Mouse (Mus musculus) myocyte (in vitro differentiated cells): ENCODE data around the gene Fgf14.
"Not testable (repeated sequence)": the region's sequence is repeated elsewhere in the genome, so short reads cannot be mapped to it uniquely, and the experiment has no call there.

Source experiments
- E2F4 ChIP-seq: IDR thresholded peaks from one replicate; pipeline ENCODE4 v1.6.1; 2011; ENCODE audit warnings: mild to moderate bottlenecking, control low read depth, moderate library complexity; ENCODE audit not compliant: insufficient read depth
- MAX ChIP-seq: IDR thresholded peaks from one replicate; pipeline ENCODE4 v1.6.1; 2011; ENCODE audit warnings: low read depth, mild to moderate bottlenecking, control low read depth
- MYOG ChIP-seq, 3 experiments: IDR thresholded peaks; one replicate each; pipeline ENCODE4 v1.6.1; 2011; ENCODE audit warnings: control low read depth in 2 of 3, low read depth in 2 of 3, mild to moderate bottlenecking in 2 of 3; ENCODE audit not compliant: insufficient read length in 2 of 3, control insufficient read depth in 1 of 3, insufficient read depth in 1 of 3
- POLR2A ChIP-seq: IDR thresholded peaks from one replicate; pipeline ENCODE4 v1.6.1; 2011; ENCODE audit warnings: low read depth, mild to moderate bottlenecking, control low read depth, moderate library complexity; ENCODE audit not compliant: insufficient read length
- POLR2AphosphoS2 ChIP-seq: IDR thresholded peaks from one replicate; pipeline ENCODE4 v1.6.1; 2011; ENCODE audit warnings: low read depth, control low read depth; ENCODE audit not compliant: insufficient read length
- REST ChIP-seq: IDR thresholded peaks from one replicate; pipeline ENCODE4 v1.6.1; 2011; ENCODE audit warnings: mild to moderate bottlenecking, control low read depth, moderate library complexity; ENCODE audit not compliant: insufficient read depth, insufficient read length
- SRF ChIP-seq: IDR thresholded peaks from one replicate; pipeline ENCODE4 v1.6.1; 2011; ENCODE audit warnings: low read depth; ENCODE audit not compliant: control insufficient read depth, insufficient read length
- TCF12 ChIP-seq: IDR thresholded peaks from one replicate; pipeline ENCODE4 v1.6.1; 2011; ENCODE audit warnings: mild to moderate bottlenecking, control low read depth; ENCODE audit not compliant: poor library complexity, insufficient read depth, severe bottlenecking
- USF1 ChIP-seq: IDR thresholded peaks from one replicate; pipeline ENCODE4 v1.6.1; 2011; ENCODE audit warnings: low read depth, mild to moderate bottlenecking, control low read depth, moderate library complexity

DNA sequence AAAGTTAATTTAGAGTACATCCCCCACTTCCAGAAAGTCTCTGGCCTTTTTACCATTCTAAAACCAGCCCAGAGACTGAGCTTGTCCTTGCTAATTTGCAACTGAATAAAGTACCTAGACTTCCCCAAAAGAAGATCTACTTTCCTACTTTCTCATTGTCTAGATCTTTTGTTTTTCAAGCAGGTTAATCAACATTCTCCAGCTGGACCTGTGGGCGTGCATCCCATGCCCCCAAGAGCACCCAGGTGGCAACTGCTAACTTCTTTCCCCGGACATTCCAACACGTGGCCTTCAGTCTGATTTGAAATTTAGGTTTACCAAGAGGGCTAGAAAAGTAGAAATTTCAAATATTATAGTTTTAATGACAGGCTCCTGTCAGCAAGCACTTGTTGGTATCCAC, 643.6 kb downstream of the Fgf14 start:
- TF ChIP-seq REST; POLR2A; MAX; POLR2AphosphoS2; TCF12; SRF; USF1; E2F4; MYOG (IDR thresholded peaks at IDR 0.05; ENCODE audit: control insufficient read depth in 1 of 3, insufficient read depth in 1 of 3, insufficient read length in 2 of 3, low read depth in 2 of 3): not testable (repeated sequence)
